Mouse (Mus musculus) spleen, embryonic (tissue): ENCODE measurements around the gene Crim1.
"Not testable (repeated sequence)": the region's sequence is repeated elsewhere in the genome, so short reads cannot be mapped to it uniquely, and the experiment has no call there.

Experiments
- CTCF ChIA-PET: fragments of 350-600 bp; sonication (Branson Sonifier 250); formaldehyde crosslinking; loops from one replicate; lab custom pipeline; 2022; lab: Charles Lee

Crim1 gene

DNA sequence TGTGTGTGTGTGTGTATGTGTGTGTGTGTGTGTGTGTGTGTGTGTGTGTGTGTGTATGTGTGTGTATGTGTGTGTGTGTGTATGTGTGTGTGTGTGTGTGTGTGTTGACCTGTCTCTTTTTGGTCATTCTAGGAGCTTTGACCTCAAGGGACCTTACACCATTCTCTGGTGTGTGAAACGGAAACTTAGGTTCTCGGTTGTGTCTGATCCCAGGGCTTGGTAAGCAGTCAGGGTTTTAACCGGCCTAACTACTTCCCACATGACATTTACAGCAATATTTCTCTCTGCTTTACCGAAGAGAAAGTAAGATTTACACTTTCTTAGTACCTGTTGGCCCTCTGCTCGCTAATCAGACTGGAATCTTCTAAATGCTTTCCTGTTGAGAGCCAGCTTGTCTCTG is 48.1 kb downstream of the Crim1 start:
- CTCF ChIA-PET = no interaction called here

DNA sequence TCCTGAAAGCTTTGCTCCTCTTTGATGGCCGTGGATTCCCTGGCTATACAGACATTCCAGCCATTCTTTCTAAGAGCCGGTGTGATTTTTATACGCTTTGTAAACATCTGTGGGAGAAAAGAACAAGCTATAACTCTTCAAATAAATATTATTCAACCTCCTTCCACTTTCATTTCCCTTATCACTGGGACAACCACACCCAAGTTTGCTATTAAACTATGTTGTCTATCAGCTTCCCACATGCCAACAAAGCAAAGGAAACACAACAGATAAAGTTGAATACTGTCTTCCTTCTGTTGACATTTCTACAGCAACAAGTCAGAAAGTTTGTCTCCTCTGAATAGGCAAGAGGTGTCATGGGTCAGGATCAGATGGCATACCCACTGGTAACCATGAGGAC is 48.9 kb downstream of the Crim1 start:
- CTCF ChIA-PET = no interaction called here

DNA sequence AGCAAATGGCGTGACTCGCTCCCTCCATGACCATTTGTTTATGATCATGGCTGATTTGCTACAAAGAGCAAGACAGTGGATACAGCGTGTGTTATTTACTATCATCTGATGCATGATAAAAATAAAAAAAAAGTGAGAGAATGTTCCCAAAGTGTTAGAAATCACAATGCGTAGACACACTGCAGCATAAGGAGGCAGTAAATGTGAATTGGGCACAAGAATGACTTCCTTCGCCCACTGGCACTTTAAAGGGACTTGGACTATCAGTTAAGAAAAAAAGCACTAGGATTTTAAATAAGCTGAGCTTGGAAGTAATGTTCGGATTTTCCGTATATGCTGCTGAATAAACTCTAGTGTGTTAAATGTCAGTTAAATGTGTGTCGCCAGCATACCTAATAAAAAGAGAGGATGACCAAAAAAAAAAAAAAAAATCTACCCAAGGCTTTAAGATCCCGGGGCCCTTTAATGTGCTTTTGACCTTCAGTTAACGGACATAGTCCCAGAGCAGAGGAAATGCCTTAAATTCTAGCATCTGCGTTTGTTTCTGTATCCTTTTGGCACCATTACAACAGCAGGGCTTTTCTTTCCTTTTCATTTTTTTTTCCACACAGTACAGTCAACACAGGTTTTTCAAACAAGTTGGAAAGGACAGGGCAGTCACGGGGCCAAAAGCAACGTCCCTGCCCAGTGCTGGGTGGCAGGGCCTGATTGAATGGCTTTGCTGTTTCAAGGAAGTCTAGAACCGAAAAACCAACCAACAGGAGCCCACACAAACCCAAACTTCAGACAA is 50.3 kb downstream of the Crim1 start:
- CTCF ChIA-PET = no interaction called here

DNA sequence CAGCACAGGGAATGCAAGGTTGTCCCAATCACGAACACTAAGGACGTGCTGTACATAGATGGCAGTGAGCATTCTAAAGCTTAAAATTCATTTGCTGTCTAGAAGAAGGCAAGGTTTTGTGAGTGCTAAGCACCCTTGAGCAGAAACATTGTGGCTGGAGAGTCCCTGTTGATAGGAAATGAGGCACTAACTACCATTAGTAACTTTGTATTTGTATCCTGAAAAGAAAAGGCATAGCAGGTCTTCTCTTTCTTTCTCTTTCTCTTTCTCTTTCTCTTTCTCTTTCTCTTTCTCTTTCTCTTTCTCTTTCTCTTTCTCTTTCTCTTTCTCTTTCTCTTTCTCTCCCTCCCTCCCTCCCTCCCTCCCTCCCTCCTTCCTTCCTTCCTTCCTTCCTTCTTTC is 53.5 kb downstream of the Crim1 start:
- CTCF ChIA-PET = not testable (repeated sequence)

DNA sequence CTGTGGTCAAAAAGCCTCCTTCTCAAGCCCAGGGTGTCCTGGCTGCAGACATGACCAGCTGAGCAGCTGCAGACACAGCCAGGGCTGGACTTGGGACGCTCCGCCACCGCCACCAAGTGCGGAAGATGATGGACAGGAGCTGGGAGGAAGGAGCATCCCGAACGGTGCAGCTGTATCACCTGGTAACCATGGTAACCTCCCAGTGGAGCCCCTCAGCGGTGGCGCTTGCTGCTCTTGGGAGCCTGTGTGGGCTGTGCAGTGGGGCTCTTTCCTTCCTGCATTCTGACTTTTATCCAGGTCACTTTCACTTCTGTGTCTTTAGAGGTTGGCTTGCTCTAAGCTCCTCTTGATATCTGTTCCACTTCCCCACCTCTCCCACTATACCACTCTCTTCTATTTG is 54.2 kb downstream of the Crim1 start:
- CTCF ChIA-PET = no interaction called here

DNA sequence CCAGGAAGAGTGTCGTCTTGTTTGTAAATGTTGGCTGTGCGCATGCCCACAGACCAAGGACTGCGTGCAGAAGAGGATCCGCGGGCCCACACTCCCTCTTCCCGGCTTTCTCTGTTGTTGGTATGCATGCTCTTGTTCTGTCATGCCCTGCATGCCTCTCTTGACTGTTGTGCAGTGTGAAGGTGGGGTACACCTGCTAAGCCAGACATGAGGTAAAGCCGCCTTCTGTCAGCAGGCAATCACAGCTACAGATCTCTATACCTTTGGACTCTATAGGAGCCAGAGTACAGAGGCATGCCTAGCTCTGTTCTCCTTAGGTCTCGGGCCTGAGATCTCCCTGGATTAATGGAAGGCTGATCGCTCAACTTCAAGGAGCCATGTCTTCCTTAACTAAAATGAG is 55.7 kb downstream of the Crim1 start:
- CTCF ChIA-PET = no interaction called here

DNA sequence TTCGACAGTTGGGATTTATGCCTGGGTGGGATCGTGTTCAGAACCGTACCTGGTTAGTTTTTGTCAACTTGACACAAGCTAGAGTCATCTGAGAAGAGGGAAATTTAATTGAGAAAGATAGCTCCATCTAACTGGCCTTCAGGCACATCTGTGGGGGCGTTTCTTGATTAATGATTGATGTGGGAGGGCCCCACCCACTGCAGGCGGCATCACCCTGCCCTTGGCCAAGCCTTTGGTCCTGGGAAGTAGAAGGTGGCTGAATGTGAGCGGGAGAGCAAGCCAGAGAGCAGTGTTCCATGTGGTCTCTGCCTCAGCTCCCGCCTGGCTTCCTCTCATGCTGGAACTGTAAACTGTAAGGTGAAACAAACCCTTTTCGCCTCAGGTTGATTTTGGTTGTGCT is 56.5 kb downstream of the Crim1 start:
- CTCF ChIA-PET = no interaction called here

DNA sequence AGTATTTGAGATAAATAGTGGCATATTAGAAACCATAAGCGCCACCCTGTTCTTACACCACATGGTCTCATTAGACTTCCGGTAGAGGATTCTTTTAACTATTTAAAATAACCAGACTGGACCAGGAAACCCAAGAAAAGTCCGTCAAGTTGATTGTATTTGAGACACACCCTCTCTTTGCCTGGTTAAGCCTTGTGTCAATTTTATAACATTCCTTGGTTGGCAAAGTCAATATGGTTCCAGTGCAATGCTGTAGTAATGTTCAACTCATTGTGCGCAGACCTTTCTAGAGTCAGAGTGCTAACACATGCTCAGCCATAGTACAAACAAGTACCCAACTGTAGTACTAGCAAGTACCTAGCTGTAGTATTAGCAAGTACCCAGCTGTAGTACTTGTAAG is 61.6 kb downstream of the Crim1 start:
- CTCF ChIA-PET = no interaction called here

DNA sequence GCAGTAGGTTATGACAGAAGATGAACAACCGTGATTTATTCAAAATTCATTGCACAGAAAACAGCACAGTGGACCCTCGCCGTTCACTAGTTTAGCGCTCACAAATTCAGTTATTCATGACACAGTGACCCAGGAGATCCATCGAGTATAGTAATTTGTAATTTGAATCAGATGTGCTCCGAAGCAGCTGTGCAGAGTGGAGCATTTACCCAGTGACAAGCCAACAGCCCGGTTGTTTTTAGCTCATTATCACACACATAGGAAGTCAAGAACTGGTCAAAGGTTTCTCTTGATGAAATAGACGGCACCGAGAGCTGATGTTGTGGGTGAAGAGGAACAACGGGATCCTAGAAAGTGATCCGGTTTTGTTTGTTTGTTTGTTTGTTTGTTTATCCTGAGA is 64.1 kb downstream of the Crim1 start:
- CTCF ChIA-PET = interaction anchor here (0.7 kb wide), 1 partner anchor 67 kb away, joined by 7 read pairs; no protein-coding TSS in a partner anchor

DNA sequence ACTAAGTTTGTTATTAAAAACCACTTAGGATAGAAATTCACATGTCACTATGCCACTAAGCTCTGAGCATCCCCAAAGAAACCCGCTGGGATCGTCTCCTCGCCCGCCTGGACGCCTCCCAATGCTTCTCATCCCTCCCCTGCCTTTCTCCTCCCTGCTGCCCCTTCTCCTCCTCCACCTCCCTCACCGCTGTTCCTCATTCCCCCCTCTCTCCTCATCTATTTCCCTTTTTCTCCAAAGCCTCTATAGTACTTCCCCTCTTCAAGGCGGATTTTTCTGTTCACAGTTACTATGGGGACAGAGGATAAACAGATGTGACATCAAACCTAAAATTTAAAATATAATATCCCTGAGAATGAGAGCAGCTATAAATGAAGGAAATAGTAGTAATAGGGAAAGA is 65.1 kb downstream of the Crim1 start:
- CTCF ChIA-PET = no interaction called here

DNA sequence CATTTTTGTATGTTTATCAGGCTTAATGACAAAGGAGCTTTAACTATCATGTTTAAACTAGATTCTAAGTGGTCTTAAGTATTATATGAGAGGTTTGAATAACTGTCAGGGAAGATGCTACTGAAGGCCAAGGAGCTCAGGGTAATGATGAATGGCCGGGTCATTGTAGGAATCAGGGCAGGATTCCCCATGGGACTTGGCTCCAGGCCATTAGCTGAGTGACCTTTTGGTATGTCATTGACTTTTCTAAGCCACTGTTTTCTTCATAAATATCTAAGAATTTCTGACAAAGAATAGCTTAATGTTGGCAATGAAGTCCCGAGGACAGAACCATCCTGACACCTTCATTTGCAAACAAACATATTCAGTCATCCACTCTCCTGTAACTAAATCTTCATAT is 66.2 kb downstream of the Crim1 start:
- CTCF ChIA-PET = no interaction called here

DNA sequence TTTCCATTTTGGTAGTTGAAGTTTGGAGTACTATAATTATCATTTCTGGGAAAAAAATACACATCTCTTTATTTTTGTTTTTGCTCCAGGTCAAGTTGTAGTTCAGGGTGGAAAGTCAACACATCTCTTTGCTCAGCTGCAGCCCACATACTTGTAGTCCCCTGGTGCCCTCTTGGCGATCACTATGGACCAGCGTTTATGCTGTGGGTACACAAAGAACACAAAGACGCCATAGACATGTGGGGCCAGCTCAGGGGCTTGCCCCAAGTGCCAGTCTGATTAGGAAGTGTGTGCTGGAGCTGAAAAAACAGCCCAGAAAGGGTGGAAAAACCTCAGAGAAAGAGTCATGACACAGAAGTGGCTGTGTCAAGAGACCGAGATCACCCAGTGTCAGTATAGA is 68.5 kb downstream of the Crim1 start:
- CTCF ChIA-PET = no interaction called here

DNA sequence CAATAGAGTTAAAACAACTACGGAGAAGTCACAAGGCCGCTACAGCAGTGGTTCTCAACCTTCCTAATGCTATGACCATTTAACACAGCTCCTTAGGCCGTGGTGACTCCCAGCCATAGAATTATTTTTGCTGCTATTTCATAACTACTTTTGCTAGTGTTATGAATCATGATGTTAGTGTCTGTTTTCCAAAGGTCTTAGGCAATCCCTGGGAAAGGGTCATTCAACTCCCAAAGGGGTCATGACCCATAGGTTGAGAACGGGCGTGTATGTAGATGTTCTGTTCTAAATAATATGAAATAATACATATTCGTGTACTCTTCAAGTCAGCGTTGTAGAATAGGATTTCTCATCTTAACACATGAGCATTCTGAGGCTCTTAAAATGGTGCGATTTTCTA is 69.3 kb downstream of the Crim1 start:
- CTCF ChIA-PET = interaction anchor here (0.7 kb wide), 1 partner anchor 82 kb away, joined by 5 read pairs; no protein-coding TSS in a partner anchor

DNA sequence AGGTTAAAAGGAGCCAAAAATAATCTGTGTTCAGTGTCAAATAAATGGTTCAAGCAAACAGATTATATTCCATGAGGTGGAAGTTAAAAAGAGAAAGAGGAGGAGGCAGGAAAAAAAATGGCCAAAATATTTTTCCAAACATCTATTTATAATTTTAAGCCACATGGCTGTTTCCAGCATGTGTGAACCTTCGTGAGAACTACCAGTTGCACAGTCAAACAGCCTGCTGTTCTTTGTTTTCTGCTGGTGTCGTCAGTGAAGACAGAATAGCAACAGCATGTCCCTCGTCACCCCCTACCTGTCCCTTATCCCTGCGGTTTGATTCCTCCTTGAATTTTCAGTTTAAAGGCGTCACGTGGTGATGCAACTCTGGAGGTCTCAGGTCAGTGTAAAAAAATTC is 70.0 kb downstream of the Crim1 start:
- CTCF ChIA-PET = interaction anchor here (0.7 kb wide), 1 partner anchor 82 kb away, joined by 5 read pairs; no protein-coding TSS in a partner anchor

DNA sequence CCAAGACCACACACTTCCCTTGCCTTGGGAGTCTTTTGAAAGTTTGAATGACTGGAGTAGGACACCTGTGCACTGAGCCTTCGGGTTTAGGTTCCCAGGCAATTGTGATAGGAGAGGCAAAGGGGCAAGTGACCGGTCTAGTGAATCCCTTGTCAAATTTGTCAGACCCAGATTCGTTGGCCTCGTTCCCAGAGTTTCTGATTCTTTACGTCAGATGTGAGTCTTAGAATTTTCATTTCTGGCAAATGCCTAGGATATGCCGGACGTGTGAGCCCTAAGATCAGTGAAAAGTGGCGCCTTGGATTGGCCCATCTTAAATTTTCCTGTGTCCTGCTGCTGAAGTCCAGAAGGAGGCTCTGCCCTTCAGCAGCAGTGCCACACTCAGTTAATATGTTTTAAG is 71.7 kb downstream of the Crim1 start:
- CTCF ChIA-PET = no interaction called here

DNA sequence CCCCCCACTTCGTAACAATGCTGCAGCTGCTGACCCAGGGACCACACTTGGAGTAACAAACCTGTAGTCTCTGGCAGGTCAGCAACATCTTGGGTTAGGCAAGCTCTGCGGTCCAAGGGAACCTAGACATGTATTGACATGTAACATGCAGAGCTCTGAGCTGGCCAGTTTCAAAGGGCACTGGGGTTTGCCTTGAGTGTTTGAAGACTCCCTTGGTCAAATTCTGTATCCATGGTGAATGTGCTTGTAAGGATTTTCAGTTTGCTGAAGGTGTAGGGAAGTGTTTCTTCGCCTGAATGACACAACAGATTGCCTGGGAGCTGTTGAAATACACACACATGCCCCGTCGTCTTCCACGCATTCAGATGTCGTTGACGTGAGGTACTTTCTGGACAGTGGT is 72.1 kb downstream of the Crim1 start:
- CTCF ChIA-PET = no interaction called here

DNA sequence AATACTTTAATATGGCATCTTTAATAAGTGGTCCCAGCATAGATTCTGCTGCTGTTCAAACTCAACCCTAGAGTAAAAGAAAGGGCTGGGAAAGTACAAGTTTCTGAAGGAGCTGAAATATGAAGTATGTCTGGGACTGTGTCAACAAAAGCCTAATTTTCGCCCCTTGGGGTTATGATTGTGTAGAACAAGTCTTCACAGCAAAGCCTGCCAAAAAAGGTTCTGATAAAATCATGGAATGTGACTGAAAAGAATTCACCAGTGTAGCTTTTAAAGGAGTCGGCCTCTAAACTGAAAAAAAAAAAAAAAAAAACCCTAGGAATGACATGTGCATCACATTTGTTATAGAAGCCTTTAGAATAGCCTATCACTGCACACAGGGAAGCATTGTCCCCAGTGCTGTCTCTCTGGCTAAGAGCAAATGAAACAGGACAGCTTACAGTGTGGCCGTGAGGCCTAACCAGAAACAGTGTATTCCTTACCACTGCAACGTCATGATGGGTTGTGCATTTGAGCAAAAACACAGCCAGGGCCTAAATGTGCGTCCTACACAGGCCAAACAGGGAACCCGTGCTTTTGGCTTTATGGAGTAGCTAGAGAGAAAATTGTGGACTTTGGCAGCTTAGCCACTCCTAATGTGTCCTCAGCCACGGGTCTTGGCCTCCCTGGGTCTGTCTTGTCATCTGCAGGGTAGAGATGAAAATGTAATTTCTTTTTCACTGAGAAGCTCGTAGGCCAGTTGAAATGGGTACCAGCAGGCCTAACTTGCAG is 72.8 kb downstream of the Crim1 start:
- CTCF ChIA-PET = no interaction called here

DNA sequence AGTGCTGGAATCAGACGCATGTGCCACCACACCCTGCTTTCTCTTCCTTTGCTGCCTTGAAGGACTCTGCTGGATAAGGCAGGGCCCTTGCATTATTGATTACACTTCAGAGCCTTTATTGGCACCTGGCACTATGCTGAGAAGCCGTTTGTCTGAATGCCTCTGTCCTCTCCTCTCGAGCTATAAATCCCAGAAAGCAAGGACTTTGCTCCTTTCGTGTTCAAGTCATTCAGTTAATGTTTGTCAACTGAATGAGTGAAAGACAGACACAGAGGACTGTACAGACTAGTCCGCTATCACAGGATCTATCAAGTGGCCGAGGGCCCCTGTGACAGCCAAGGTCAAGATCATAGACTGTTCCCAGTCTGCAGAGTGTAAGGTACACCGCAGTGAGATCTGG is 73.8 kb downstream of the Crim1 start:
- CTCF ChIA-PET = interaction anchor here (1.0 kb wide), 1 partner anchor 53 kb away, joined by 11 read pairs; no protein-coding TSS in a partner anchor

DNA sequence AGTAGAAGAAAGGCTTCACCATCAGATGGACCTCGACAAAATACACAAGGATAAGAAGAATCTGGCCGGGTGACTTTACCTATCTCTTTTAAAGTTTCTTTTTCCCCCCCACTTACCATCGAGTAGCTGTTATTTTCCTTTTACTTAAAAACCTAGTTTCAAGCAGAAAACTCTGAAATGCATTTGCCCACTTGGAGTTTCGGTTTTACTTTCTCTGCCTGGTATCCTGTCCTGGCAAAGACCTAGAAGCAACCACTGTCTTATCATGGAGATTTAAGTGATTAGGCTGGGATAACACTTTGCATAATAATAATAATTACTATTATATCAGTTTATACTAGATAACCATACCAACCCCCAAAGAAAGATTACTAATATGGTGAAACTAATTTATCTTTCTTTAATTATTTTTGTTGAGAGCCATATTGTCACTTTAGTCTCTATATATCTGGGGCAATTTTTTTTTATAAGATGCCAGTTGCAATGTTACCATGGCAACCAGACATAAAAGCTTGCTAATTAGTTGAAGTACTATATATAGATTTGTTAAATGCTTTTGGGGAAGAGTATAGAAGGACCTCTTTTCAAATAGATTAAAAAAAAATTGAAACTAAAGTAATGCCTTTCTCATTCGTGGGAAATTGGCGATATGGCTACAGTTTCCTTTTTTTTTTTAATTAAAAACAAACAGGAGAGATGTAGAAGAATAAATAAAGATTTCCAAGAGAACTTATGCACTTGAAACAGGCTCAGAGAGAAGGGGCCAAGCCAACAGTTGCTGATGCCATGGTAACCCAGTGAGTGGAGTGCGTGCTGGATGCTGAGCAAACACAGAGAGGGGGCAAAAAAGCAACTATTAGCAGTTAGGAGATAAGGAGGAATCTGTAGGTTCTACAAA is 74.8 kb downstream of the Crim1 start:
- CTCF ChIA-PET = interaction anchor here (1.0 kb wide), 1 partner anchor 54 kb away, joined by 11 read pairs; no protein-coding TSS in a partner anchor

DNA sequence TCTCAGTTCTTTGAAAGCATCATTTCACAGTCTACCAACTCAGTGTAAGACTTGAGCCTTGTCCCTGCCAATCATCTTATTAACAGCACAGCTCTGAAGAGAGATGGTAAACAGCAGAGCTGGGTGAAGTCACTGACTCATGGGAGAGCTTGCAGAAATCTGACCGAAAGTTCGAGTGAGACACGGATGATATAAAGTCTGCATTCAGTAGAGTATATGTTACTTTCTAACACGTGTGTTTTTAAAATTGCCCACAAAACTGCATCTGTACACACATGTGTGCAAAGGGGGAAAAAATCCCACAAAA is 75.4 kb downstream of the Crim1 start:
- CTCF ChIA-PET = no interaction called here

DNA sequence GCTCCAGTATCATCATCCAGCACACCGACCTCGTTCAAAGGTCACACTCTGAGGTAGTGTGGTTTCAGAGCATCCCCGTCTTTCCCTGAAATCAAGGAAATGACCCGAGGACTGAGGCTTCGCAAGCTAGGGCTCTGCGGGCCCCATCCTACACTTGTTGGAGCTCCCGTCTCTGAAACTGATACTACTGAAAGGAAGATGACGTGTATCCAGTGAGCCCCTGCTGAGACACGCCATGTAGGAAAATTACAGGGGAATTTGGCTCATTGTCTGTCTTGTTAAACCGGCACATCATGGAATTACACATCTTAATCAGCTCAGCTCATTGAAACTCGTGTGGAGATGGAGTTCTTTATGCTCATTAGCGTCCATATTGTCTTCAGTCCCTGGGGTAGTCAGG is 79.1 kb downstream of the Crim1 start:
- CTCF ChIA-PET = no interaction called here
